Mouse (Mus musculus): ENCODE data around the gene Ldha. TPM values are rescaled to one million over a fixed set of nuclear protein-coding genes. Genes with fewer than 3 reads are reported as not detected.
"Not testable (repeated sequence)": the region's sequence is repeated elsewhere in the genome, so short reads cannot be mapped to it uniquely, and the experiment has no call there.

The Ldha gene
- polyA plus RNA-seq, 1 experiment from 2014 or later, result 1,277 TPM

- no peak overlapping the region for H3K9ac ChIP-seq
- DNase-seq, result no peak
- no peak for ATAC-seq (ENCODE audit: low read depth)
- peaks cover 82% of the 10 kb centered on the region for H3K36me3 ChIP-seq
- H3K4me1 ChIP-seq (replicated peaks), result peaks cover 5% of the 10 kb centered on the region
- WGBS (ENCODE audit: insufficient replicate concordance), result 88% methylated on average over 1 of the region's 1 CpGs
- H3K4me2 ChIP-seq, result no peak overlapping the region
- H3K4me3 ChIP-seq (replicated peaks), result no peak overlapping the region
- no peak overlapping the region for H3K27ac ChIP-seq
- H3K27me3 ChIP-seq, result no peaks in the 10 kb centered on the region
- no peaks in the 10 kb centered on the region for H3K9me3 ChIP-seq (replicated peaks)
Observed at GRCm38 (mm10) chr7:46852666-46853065, 11.4 kb downstream of the Ldha start.

- H3K36me3 ChIP-seq, result peaks cover 77% of the 10 kb centered on the region
Observed at GRCm38 (mm10) chr7:46853365-46853764, 12.1 kb downstream of the Ldha start.

GRCm38 (mm10) chr7:46855866-46856560, 14.7 kb downstream of the Ldha start:
- H3K27me3 ChIP-seq, result no peaks in the 10 kb centered on the region
- no peak for ATAC-seq (ENCODE audit: low read depth)
- H3K9ac ChIP-seq, result no peak overlapping the region
- peaks cover 50% of the 10 kb centered on the region for H3K36me3 ChIP-seq
- H3K4me3 ChIP-seq (replicated peaks), result no peak overlapping the region
- 58% methylated on average over 7 of the region's 7 CpGs for WGBS (ENCODE audit: insufficient replicate concordance)
- H3K4me2 ChIP-seq, result no peak overlapping the region
- H3K27ac ChIP-seq, result no peak overlapping the region
- H3K9me3 ChIP-seq (replicated peaks), result no peaks in the 10 kb centered on the region
- H3K4me1 ChIP-seq (replicated peaks), result no peaks in the 10 kb centered on the region
- DNase-seq, result no peak

More at GRCm38 (mm10) chr7:46853365-46853764, 12.1 kb downstream of the Ldha start:
- DNase-seq, result no peak
- WGBS (ENCODE audit: insufficient replicate concordance), result 76% methylated on average over 9 of the region's 9 CpGs
- Histone ChIP-seq H3K9me3 (replicated peaks) (no peaks in the 10 kb centered on the region), H3K27ac (no peak overlapping the region), H3K4me3 (replicated peaks) (no peak overlapping the region), H3K4me1 (replicated peaks) (0 out of 2 replicates have a peak, but pooled peaks cover 3% of the 10 kb centered on the region), H3K4me2 (no peak overlapping the region), H3K9ac (no peak overlapping the region), H3K27me3 (no peaks in the 10 kb centered on the region)
- no peak for ATAC-seq (ENCODE audit: low read depth)

GRCm38 (mm10) chr7:46857436-46857835, 16.2 kb downstream of the Ldha start:
- Histone ChIP-seq H3K4me1 (replicated peaks) (no peaks in the 10 kb centered on the region), H3K9me3 (replicated peaks) (no peaks in the 10 kb centered on the region), H3K9ac (no peak overlapping the region), H3K4me2 (no peak overlapping the region), H3K4me3 (replicated peaks) (no peak overlapping the region), H3K27ac (no peak overlapping the region), H3K27me3 (no peaks in the 10 kb centered on the region), H3K36me3 (peaks cover 36% of the 10 kb centered on the region)
- DNase-seq, result no peak
- ATAC-seq (ENCODE audit: low read depth), result no peak
- WGBS (ENCODE audit: insufficient replicate concordance), result 72% methylated on average over 9 of the region's 9 CpGs

- DNase-seq, result no peak
- Histone ChIP-seq H3K4me1 (replicated peaks) (no peaks in the 10 kb centered on the region), H3K4me2 (no peak overlapping the region), H3K9ac (no peak overlapping the region), H3K27ac (no peak overlapping the region), H3K9me3 (replicated peaks) (no peaks in the 10 kb centered on the region), H3K27me3 (no peaks in the 10 kb centered on the region), H3K36me3 (peaks cover 20% of the 10 kb centered on the region), H3K4me3 (replicated peaks) (no peak overlapping the region)
- 48% methylated on average over 6 of the region's 6 CpGs for WGBS (ENCODE audit: insufficient replicate concordance)
- no peak for ATAC-seq (ENCODE audit: low read depth)
Observed at GRCm38 (mm10) chr7:46859031-46859430, 17.8 kb downstream of the Ldha start.

GRCm38 (mm10) chr7:46860996-46861395, 19.7 kb downstream of the Ldha start, which contains the start of gene Ldhc:
Gene Ldhc (plus strand): TSS chr7:46861203.
- no peak for ATAC-seq (ENCODE audit: low read depth)
- H3K4me3 ChIP-seq (replicated peaks), result no peak within 1 kb of the TSS
- no peak within 1 kb of the TSS for H3K27ac ChIP-seq
- no peak within 1 kb of the TSS for H3K9ac ChIP-seq
- 45% methylated on average over 10 of the region's 10 CpGs for WGBS (ENCODE audit: insufficient replicate concordance)
- no peak for DNase-seq
- no peak within 1 kb of the TSS for H3K4me2 ChIP-seq
- H3K27me3 ChIP-seq, result no peaks in the 10 kb centered on the region
- peaks cover under 1% of the 10 kb centered on the region; the same call in 1 of the 2 replicates for H3K36me3 ChIP-seq
- no peaks in the 10 kb centered on the region for H3K9me3 ChIP-seq (replicated peaks)
- no peaks in the 10 kb centered on the region for H3K4me1 ChIP-seq (replicated peaks)

GRCm38 (mm10) chr7:46871988-46872387, 30.7 kb downstream of the Ldha start:
- ATAC-seq (ENCODE audit: low read depth) (no peak), DNase-seq (no peak)
- 25% methylated on average over 4 of the region's 4 CpGs for WGBS (ENCODE audit: insufficient replicate concordance)

GRCm38 (mm10) chr7:46876841-46877240, 35.6 kb downstream of the Ldha start:
- no peak overlapping the region for H3K27ac ChIP-seq
- peaks cover 9% of the 10 kb centered on the region; the same call in 1 of the 2 replicates for H3K4me1 ChIP-seq (replicated peaks)
- no peak overlapping the region for H3K4me3 ChIP-seq (replicated peaks)
- H3K9me3 ChIP-seq (replicated peaks), result no peaks in the 10 kb centered on the region
- 47% methylated on average over 4 of the region's 4 CpGs for WGBS (ENCODE audit: insufficient replicate concordance)
- no peak overlapping the region for H3K4me2 ChIP-seq
- H3K36me3 ChIP-seq, result no peaks in the 10 kb centered on the region
- no peak overlapping the region for H3K9ac ChIP-seq
- DNase-seq, result no peak
- no peak for ATAC-seq (ENCODE audit: low read depth)
- H3K27me3 ChIP-seq, result no peaks in the 10 kb centered on the region

More at GRCm38 (mm10) chr7:46871988-46872387, 30.7 kb downstream of the Ldha start:
- Histone ChIP-seq H3K4me3 (replicated peaks) (no peak overlapping the region), H3K4me1 (replicated peaks) (peaks cover 1% of the 10 kb centered on the region; the same call in 1 of the 2 replicates), H3K9ac (no peak overlapping the region), H3K36me3 (no peaks in the 10 kb centered on the region), H3K27ac (no peak overlapping the region), H3K4me2 (no peak overlapping the region), H3K27me3 (no peaks in the 10 kb centered on the region), H3K9me3 (replicated peaks) (no peaks in the 10 kb centered on the region)

GRCm38 (mm10) chr7:46877255-46877654, 36.0 kb downstream of the Ldha start:
- no peak overlapping the region for H3K4me2 ChIP-seq
- no peak for DNase-seq
- H3K27ac ChIP-seq, result no peak overlapping the region
- 19% methylated on average over 6 of the region's 6 CpGs for WGBS (ENCODE audit: insufficient replicate concordance)
- H3K9ac ChIP-seq, result no peak overlapping the region
- H3K4me1 ChIP-seq (replicated peaks), result peaks cover 9% of the 10 kb centered on the region; the same call in 1 of the 2 replicates
- no peaks in the 10 kb centered on the region for H3K9me3 ChIP-seq (replicated peaks)
- no peak for ATAC-seq (ENCODE audit: low read depth)
- no peaks in the 10 kb centered on the region for H3K36me3 ChIP-seq
- no peak overlapping the region for H3K4me3 ChIP-seq (replicated peaks)
- H3K27me3 ChIP-seq, result no peaks in the 10 kb centered on the region

- Histone ChIP-seq H3K9me3 (replicated peaks) (no peaks in the 10 kb centered on the region), H3K4me2 (no peak overlapping the region), H3K36me3 (peaks cover 1% of the 10 kb centered on the region), H3K27ac (no peak overlapping the region), H3K27me3 (no peaks in the 10 kb centered on the region), H3K9ac (no peak overlapping the region), H3K4me1 (replicated peaks) (peaks cover 29% of the 10 kb centered on the region), H3K4me3 (replicated peaks) (no peak overlapping the region)
- 77% methylated on average over 5 of the region's 5 CpGs for whole genome bisulfite sequencing (ENCODE audit: insufficient replicate concordance)
- no peak for DNase-seq
- no peak for ATAC-seq (ENCODE audit: low read depth)
Observed at GRCm38 (mm10) chr7:46879851-46880250, 38.6 kb downstream of the Ldha start.

- Histone ChIP-seq H3K9me3 (replicated peaks) (no peaks in the 10 kb centered on the region), H3K4me2 (no peak overlapping the region), H3K27ac (no peak overlapping the region), H3K9ac (no peak overlapping the region), H3K4me1 (replicated peaks) (peaks cover 31% of the 10 kb centered on the region), H3K4me3 (replicated peaks) (no peak overlapping the region), H3K27me3 (no peaks in the 10 kb centered on the region), H3K36me3 (peaks cover 12% of the 10 kb centered on the region)
- DNase-seq (no peak), ATAC-seq (ENCODE audit: low read depth) (no peak)
- WGBS (ENCODE audit: insufficient replicate concordance), result 58% methylated on average over 2 of the region's 2 CpGs
Observed at GRCm38 (mm10) chr7:46880992-46881391, 39.7 kb downstream of the Ldha start.

- H3K27ac ChIP-seq; H3K9ac ChIP-seq; ATAC-seq (ENCODE audit: low read depth); H3K27me3 ChIP-seq; H3K9me3 ChIP-seq (replicated peaks); DNase-seq; H3K4me3 ChIP-seq (replicated peaks); H3K4me2 ChIP-seq: not testable (repeated sequence)
- WGBS (ENCODE audit: insufficient replicate concordance), result 81% methylated on average over 8 of the region's 8 CpGs
- H3K36me3 ChIP-seq, result peaks cover 19% of the 10 kb centered on the region
- peaks cover 30% of the 10 kb centered on the region for H3K4me1 ChIP-seq (replicated peaks)
Observed at GRCm38 (mm10) chr7:46881941-46882340, 40.7 kb downstream of the Ldha start.

Data from liver, embryonic 13.5 days (tissue).